Mouse (Mus musculus): ENCODE results near the gene B3galt1.

Gene B3galt1

DNA sequence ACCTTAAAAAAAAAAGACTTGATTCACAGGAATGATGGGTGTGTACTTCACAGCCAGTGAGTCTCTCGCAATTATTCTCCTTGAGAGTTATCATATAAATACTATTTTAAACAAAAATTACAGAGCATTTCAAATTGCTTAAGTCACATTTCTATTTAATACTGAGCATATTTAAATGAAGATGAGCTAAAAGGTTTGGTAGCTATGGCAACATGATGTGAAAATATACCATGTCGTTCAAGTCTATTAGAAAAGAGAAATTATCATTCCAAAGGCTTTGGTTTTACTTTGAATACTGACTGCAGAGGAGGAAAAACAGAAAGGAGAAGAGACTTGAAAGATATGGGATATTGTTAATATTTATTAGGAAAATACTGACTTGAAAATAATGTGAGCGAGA lies 366.3 kb downstream of the B3galt1 start:
- DNase-seq (ENCODE audit: low spot score in 2 of 2) = no peak

DNA sequence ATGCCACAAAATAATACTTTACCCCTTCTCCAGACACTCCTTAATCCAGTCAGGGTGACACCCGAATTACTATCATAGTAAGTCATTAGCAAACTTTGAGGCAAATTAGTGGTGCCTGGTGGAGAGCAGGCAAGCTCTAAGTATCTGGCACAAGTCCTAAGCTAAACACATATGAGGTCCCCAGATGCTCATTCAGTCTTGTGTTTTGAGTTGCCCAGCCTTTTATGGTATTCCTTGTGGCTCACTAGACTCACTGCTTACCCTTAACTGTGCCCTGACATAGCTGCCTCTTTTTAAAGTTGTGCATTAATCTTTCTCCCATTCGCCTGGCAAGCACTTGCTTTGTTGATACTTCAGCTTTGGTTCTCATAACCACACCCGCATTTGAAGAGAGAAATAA lies 382.7 kb downstream of the B3galt1 start:
- no peak for DNase-seq (ENCODE audit: low spot score in 2 of 2)

DNA sequence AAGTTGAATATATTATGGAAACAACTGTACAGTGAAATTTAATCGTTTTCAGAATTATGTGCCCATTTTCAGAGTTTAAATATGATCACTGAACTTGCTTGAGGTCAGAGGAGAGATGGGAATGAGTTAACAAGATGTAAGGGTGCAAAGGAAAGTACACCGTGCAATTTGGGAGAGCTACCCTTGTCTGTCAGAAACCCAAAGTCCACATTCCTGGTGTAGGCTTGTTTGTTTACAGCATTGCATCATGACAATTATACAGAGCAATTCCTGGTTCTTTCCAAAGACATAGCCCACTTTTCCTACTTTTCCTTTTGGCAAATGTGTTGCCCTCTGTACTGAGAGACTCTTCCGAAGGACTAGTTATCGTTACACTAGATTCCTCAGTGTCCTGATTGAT lies 390.5 kb downstream of the B3galt1 start:
- DNase-seq (ENCODE audit: low spot score in 2 of 2) = no peak

DNA sequence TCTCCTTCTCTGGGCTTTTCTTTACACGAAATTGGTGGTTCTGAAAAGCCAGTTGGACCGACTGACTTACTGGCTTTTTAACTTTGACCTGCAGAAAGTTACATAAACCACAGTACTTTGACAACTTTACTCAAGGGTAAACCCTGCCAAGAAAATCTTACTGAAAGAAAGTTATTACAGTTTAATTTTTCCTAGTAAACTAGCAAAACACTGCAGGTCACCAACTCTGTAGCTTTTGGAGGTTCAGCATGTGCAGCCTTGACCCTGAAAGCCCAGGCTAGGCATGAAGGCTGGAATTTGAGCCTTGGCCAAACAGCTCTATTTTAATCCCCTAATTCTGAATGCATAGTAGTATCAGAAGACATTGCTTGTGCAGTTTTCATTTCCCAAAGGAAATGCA lies 391.9 kb downstream of the B3galt1 start:
- DNase-seq (ENCODE audit: low spot score in 2 of 2) = no peak

- DNase-seq (ENCODE audit: low spot score in 2 of 2) = no peak
Measured at GRCm38 (mm10) chr2:67960711-67961110, 395.0 kb downstream of the B3galt1 start.

GRCm38 (mm10) chr2:67968812-67969211 lies 403.1 kb downstream of the B3galt1 start:
- no peak for DNase-seq (ENCODE audit: low spot score in 2 of 2)

DNA sequence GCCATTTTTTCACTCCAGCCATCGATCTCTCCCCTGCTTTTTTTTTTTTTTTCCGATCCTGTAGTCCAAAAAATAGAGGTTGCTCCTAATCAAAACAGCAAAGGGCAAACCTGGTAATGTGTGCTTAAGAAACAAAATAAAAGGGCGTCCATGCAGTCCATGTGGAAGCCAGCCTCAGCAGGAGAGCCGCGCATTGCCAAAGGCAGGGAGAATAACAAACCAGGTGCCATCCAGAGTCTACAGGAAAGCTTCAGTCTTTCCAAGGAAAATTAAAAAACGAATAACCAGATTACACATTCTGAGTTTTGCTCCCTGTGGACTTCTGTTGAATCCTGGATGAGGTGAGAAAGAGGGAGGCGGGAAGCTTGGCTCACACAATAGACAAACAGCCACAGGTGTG lies 405.4 kb downstream of the B3galt1 start:
- DNase-seq (ENCODE audit: low spot score in 2 of 2) = no peak

DNA sequence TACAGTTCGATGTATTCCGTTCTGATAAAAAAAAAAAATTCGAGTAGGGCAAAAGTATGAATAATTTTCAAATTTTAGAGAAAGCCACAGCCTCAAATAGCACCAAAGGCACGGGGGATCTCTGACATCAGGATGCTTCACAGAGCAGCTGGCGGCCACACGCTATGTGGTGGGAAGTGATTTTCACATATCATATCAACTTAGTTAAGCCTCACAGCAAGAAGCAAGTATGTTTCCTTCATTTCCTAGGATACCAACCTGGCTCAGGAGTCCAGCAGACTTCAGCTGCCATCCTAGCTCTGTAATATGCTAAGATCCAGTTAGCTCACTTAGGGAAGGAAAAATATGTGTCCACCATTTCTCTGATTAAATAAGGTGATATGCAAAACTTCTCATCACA lies 405.9 kb downstream of the B3galt1 start:
- DNase-seq (ENCODE audit: low spot score in 2 of 2) = peak in 1 of 2 experiments; percentile 18

DNA sequence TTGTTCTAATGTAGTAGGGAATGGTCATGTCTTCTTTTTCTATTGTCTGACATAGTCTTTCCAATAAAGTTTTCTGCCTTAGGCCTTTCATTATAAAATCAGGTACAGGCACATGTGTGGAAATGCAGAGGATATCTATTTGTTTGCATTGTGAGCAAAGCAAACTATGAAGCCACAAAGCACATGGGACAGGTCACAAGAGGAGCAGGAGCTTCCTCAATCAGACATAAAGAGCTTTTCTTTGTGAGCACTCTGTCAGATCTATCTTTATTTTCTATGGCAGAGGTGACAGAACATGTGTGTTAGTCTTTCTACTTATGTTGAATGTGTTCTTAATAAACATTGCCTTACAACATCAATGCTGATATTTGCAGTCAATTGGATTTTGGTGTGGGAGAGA lies 410.1 kb downstream of the B3galt1 start:
- no peak for DNase-seq (ENCODE audit: low spot score in 2 of 2)

GRCm38 (mm10) chr2:67976488-67976887 lies 410.8 kb downstream of the B3galt1 start:
- no peak for DNase-seq (ENCODE audit: low spot score in 2 of 2)

- no peak for DNase-seq (ENCODE audit: low spot score in 2 of 2)
Measured at GRCm38 (mm10) chr2:67977620-67978262, 412.1 kb downstream of the B3galt1 start.

DNA sequence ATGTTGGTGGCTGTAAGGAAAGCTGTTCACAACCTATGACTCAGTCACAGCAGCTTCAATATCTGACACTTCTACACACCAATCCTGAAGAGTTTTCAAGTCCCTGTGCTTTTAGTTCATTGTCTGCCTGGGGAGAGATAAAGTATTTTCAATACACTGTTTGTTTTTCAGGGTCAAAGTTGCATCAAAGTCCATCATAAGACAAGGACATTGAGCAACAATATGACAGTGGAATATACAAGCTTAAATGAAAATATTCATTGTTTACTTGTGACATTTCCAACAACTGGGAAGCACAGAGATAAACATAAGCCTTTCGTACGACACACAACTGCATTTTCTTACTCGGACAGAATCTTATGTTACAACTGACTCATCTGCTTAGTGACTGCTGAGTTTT lies 417.9 kb downstream of the B3galt1 start:
- no peak for DNase-seq (ENCODE audit: low spot score in 2 of 2)

- DNase-seq (ENCODE audit: low spot score in 2 of 2) = no peak
Measured at GRCm38 (mm10) chr2:67985133-67985532, 419.5 kb downstream of the B3galt1 start.

GRCm38 (mm10) chr2:67993421-67993820 lies 427.8 kb downstream of the B3galt1 start:
- no peak for DNase-seq (ENCODE audit: low spot score in 2 of 2)

DNA sequence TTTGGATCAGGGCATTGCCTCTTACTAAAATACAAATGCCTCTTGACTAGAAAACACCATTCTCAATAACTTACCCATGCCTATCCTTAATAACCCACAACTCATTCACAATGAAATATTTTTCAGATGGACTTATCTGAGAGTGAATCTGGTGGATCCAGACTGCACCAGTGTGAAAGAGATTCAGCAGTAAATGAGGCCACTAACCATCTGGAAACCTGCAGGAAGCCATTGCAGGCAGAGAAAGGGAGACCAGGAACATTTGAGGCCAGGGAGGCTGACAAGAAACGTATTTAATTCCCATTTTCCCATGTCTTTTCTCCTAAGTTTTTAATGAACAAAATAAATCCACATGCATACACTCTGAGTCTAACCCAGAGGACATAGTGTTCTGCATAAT lies 437.4 kb downstream of the B3galt1 start:
- DNase-seq (ENCODE audit: low spot score in 2 of 2) = no peak

- no peak for DNase-seq (ENCODE audit: low spot score in 2 of 2)
Measured at GRCm38 (mm10) chr2:68005210-68005609, 439.5 kb downstream of the B3galt1 start.

GRCm38 (mm10) chr2:68005711-68006110 lies 440.0 kb downstream of the B3galt1 start:
- DNase-seq (ENCODE audit: low spot score in 2 of 2) = peak in 1 of 2 experiments; percentile 6

DNA sequence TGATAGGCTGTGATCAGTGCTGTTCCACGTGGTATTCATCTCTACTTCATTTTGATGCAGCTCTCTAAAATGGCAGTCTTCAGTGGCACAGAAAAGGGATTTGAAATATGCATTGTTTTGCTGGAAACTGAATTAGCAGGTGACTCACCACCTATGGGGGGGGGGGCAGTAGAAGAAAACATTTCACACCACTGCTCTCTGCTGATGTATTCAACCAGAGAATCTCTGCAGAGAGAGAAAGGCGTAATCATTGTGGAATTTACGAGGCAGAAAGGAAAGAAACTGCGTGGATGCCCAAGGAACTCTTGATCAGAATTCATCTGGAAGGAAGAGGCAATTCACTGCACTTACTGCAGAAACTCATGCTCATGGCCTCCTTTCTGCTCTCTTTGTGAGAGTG lies 445.7 kb downstream of the B3galt1 start:
- no peak for DNase-seq (ENCODE audit: low spot score in 2 of 2)

DNA sequence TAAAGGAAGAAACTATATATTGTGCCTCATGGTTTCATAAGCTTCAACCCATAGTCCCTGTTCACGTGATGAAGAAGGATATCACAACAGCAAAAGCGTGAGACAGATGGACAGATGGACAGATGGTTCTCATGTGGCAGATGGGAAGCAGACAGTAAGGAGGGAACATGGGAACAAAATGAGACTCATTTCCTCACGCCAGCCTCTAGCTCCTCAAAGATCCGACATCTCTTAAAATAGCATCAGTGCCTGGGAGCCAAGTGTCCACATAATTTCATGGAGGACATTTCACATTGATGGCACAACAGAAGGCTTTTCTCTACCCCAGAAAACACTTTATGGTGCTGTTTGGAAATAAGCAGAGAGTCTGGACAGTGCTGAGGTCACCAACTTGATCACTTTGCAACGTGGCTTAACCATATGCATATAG lies 454.6 kb downstream of the B3galt1 start:
- DNase-seq (ENCODE audit: low spot score in 2 of 2) = no peak

- no peak for DNase-seq (ENCODE audit: low spot score in 2 of 2)
Measured at GRCm38 (mm10) chr2:68021541-68022152, 456.0 kb downstream of the B3galt1 start.

GRCm38 (mm10) chr2:68028811-68029210 lies 463.1 kb downstream of the B3galt1 start:
- no peak for DNase-seq (ENCODE audit: low spot score in 2 of 2)

DNA sequence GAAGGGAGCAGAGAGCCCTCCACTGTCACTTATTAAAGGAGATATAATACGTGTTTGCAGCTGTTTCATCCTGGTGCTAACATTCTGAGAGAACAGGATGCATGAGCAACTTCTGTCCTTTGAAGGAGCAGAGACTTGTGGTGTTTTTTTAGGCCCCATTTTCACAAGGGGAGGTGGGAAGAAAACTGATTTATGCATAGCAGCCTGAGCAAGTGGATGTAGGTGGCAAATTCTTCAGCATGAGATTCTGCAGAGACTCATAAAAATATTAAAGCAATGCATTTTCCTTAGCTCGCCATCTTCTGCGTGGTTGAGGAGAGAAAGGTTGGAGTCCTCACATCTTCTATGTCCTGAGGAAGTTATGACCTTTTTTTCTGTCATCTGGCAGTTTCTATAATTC lies 469.0 kb downstream of the B3galt1 start:
- no peak for DNase-seq (ENCODE audit: low spot score in 2 of 2)

- no peak for DNase-seq (ENCODE audit: low spot score in 2 of 2)
Measured at GRCm38 (mm10) chr2:68040752-68041151, 475.1 kb downstream of the B3galt1 start.

DNA sequence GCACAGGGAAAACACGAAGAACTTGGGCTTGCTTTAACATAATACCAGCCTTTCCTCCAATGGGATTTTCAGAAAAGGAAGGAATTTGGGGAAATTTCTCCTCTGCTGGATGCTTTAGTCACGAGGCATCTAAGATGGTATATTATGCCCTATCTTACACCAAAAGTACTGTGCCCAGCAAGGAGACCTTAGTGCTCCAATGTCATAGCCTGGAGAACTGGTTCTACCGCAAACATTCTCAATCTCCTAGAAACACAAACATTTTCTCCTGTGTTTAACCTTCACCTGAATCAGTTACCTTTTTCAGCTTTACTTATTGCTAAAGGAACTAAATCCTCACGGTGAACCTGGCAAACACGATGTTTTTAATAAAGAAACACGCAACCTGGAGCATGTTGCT lies 486.8 kb downstream of the B3galt1 start:
- no peak for DNase-seq (ENCODE audit: low spot score in 2 of 2)

Data from frontal cortex, postnatal 25 days (tissue).